Mouse (Mus musculus) myocyte (in vitro differentiated cells): ENCODE results near the gene Calml3.

Experiments
- CEBPB ChIP-seq: IDR thresholded peaks from 2 replicates; pipeline ENCODE4 v1.6.1; 2011; ENCODE audit warnings: mild to moderate bottlenecking, moderate library complexity; ENCODE audit not compliant: poor library complexity, insufficient read depth, severe bottlenecking
- E2F4 ChIP-seq: IDR thresholded peaks from one replicate; pipeline ENCODE4 v1.6.1; 2011; ENCODE audit warnings: mild to moderate bottlenecking, control low read depth, moderate library complexity; ENCODE audit not compliant: insufficient read depth
- MAX ChIP-seq: IDR thresholded peaks from one replicate; pipeline ENCODE4 v1.6.1; 2011; ENCODE audit warnings: low read depth, mild to moderate bottlenecking, control low read depth
- MYOD1 ChIP-seq, 3 experiments: IDR thresholded peaks; one replicate each; pipeline ENCODE4 v1.6.1; 2011; ENCODE audit warnings: control low read depth in 2 of 3, low read depth in 2 of 3, mild to moderate bottlenecking in 2 of 3, moderate library complexity in 1 of 3; ENCODE audit not compliant: insufficient read length in 2 of 3, control insufficient read depth in 1 of 3
- MYOG ChIP-seq, 3 experiments: IDR thresholded peaks; one replicate each; pipeline ENCODE4 v1.6.1; 2011; ENCODE audit warnings: control low read depth in 2 of 3, low read depth in 2 of 3, mild to moderate bottlenecking in 2 of 3; ENCODE audit not compliant: insufficient read length in 2 of 3, control insufficient read depth in 1 of 3, insufficient read depth in 1 of 3
- POLR2A ChIP-seq: IDR thresholded peaks from one replicate; pipeline ENCODE4 v1.6.1; 2011; ENCODE audit warnings: low read depth, mild to moderate bottlenecking, control low read depth, moderate library complexity; ENCODE audit not compliant: insufficient read length
- POLR2AphosphoS2 ChIP-seq: IDR thresholded peaks from one replicate; pipeline ENCODE4 v1.6.1; 2011; ENCODE audit warnings: low read depth, control low read depth; ENCODE audit not compliant: insufficient read length
- REST ChIP-seq: IDR thresholded peaks from one replicate; pipeline ENCODE4 v1.6.1; 2011; ENCODE audit warnings: mild to moderate bottlenecking, control low read depth, moderate library complexity; ENCODE audit not compliant: insufficient read depth, insufficient read length
- SRF ChIP-seq: IDR thresholded peaks from one replicate; pipeline ENCODE4 v1.6.1; 2011; ENCODE audit warnings: low read depth; ENCODE audit not compliant: control insufficient read depth, insufficient read length
- TCF12 ChIP-seq: IDR thresholded peaks from one replicate; pipeline ENCODE4 v1.6.1; 2011; ENCODE audit warnings: mild to moderate bottlenecking, control low read depth; ENCODE audit not compliant: poor library complexity, insufficient read depth, severe bottlenecking
- USF1 ChIP-seq: IDR thresholded peaks from one replicate; pipeline ENCODE4 v1.6.1; 2011; ENCODE audit warnings: low read depth, mild to moderate bottlenecking, control low read depth, moderate library complexity

GRCm38 (mm10) chr13:3788588-3788987, 15.5 kb downstream of the Calml3 start:
- TF ChIP-seq POLR2A (no peak), USF1 (no peak), MAX (no peak), E2F4 (no peak), SRF (no peak), POLR2AphosphoS2 (no peak), TCF12 (no peak), MYOG (IDR thresholded peaks at IDR 0.05; ENCODE audit: control insufficient read depth in 1 of 3, insufficient read depth in 1 of 3, insufficient read length in 2 of 3, low read depth in 2 of 3) (no peak), CEBPB (no peak), REST (no peak), MYOD1 (IDR thresholded peaks at IDR 0.05; ENCODE audit: control insufficient read depth in 1 of 3, insufficient read length in 2 of 3, low read depth in 2 of 3) (no peak)
